ENCODE assay signal across 15 mouse cellular contexts in the genomic region with DNA sequence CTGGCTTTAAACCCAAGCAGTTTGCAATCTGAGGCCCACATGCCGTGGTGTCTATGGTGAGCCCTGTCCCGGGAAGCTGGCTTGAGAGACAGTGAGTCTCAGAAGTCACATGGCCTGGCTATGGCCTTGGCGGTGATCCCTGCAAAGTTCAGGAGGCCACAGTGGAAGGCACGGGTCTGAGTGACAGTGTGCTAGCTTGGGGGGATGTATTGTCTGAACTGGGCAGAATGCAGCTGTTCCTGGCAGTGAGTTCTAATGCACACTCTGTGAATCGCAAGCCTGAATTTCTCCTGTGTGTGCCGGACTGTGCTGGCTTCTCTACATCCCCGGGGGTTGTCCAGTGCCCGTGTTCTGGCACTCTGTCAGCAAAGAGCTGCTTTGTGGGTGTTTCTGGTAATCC.
DNase-seq lines count a peak whose midpoint lies in the region; ATAC-seq and TF ChIP-seq lines count a peak whose summit lies in the region.
"Had no signal": no experiment of that assay in that cellular context is flagged by ENCODE, and none has a peak within 500 bp of the region (broad histone marks: within the 10 kb centered on the region; RNA-seq: fewer than 3 reads in every experiment).

No protein-coding gene starts in this region.

- H3K27me3 ChIP-seq in heart, embryonic 10.5 days (ENCODE audit: insufficient read depth, poor library complexity, severe bottlenecking) = no peaks in the 10 kb centered on the region
- no peaks in the 10 kb centered on the region for H3K27me3 ChIP-seq in lung, embryonic 15.5 days
- H3K27me3 ChIP-seq in hindbrain, embryonic 14.5 days (ENCODE audit: control insufficient read depth, insufficient read depth, low read length) = no peaks in the 10 kb centered on the region
- H3K27me3 ChIP-seq in lung, postnatal 0 days (replicated peaks; ENCODE audit: insufficient read depth, low read length) = no peaks in the 10 kb centered on the region
- H3K27me3 ChIP-seq in stomach, postnatal 0 days (ENCODE audit: control insufficient read depth, insufficient read depth, low read length) = no peaks in the 10 kb centered on the region
- H3K27me3 ChIP-seq: forebrain, embryonic 15.5 days; liver, embryonic 13.5 days had no signal

- ATAC-seq in lung, embryonic 15.5 days (ENCODE audit: borderline replicate concordance, extremely low read depth, low FRiP score, low TSS enrichment) = peak; percentile 94
- peak; percentile 37; the same call in 1 of the 2 replicates for ATAC-seq in hindbrain, embryonic 14.5 days (ENCODE audit: low FRiP score)
- ATAC-seq in lung, postnatal 0 days = peak; percentile 94
- no peak for ATAC-seq in stomach, postnatal 0 days (ENCODE audit: low FRiP score, low TSS enrichment)
- ATAC-seq: CD4-positive, CD25-positive, alpha-beta regulatory T cell, adult 4 months; forebrain, embryonic 15.5 days; inflammation-experienced regulatory T-cells, adult 6 months had no signal

- no peak overlapping the region for H3K27ac ChIP-seq in heart, embryonic 10.5 days
- H3K27ac ChIP-seq in lung, embryonic 15.5 days = no peak overlapping the region; the same call in 1 of the 2 replicates
- 0 out of 2 replicates have a peak overlapping the region, but pooled peaks have one; percentile 15 for H3K27ac ChIP-seq in hindbrain, embryonic 14.5 days
- 0 out of 2 replicates have a peak overlapping the region, but pooled peaks have one; percentile 21 for H3K27ac ChIP-seq in lung, postnatal 0 days (ENCODE audit: low read length)
- H3K27ac ChIP-seq in stomach, postnatal 0 days (replicated peaks) = no peak overlapping the region
- H3K27ac ChIP-seq: forebrain, embryonic 15.5 days; heart, adult 2 months; liver, embryonic 13.5 days had no signal

- WGBS in heart, embryonic 10.5 days = 78% methylated on average over 8 of the region's 8 CpGs
- WGBS in lung, embryonic 15.5 days = 32% methylated on average over 8 of the region's 8 CpGs
- WGBS in hindbrain, embryonic 14.5 days = 42% methylated on average over 8 of the region's 8 CpGs
- WGBS in lung, postnatal 0 days = 48% methylated on average over 8 of the region's 8 CpGs
- 52% methylated on average over 8 of the region's 8 CpGs for WGBS in stomach, postnatal 0 days

- no peaks in the 10 kb centered on the region for H3K9me3 ChIP-seq in heart, embryonic 10.5 days
- H3K9me3 ChIP-seq in lung, embryonic 15.5 days = no peaks in the 10 kb centered on the region
- no peaks in the 10 kb centered on the region for H3K9me3 ChIP-seq in hindbrain, embryonic 14.5 days (ENCODE audit: control insufficient read depth, low read length)
- no peaks in the 10 kb centered on the region for H3K9me3 ChIP-seq in lung, postnatal 0 days (ENCODE audit: low read length)
- no peaks in the 10 kb centered on the region for H3K9me3 ChIP-seq in stomach, postnatal 0 days (ENCODE audit: control insufficient read depth, low read length)
- H3K9me3 ChIP-seq: forebrain, embryonic 15.5 days; liver, embryonic 13.5 days had no signal

- no peaks in the 10 kb centered on the region for H3K36me3 ChIP-seq in heart, embryonic 10.5 days
- H3K36me3 ChIP-seq in lung, embryonic 15.5 days = no peaks in the 10 kb centered on the region
- H3K36me3 ChIP-seq in hindbrain, embryonic 14.5 days (replicated peaks; ENCODE audit: control insufficient read depth, insufficient read depth) = no peaks in the 10 kb centered on the region
- H3K36me3 ChIP-seq in lung, postnatal 0 days (ENCODE audit: insufficient read depth, low read length) = no peaks in the 10 kb centered on the region
- no peaks in the 10 kb centered on the region for H3K36me3 ChIP-seq in stomach, postnatal 0 days (ENCODE audit: control insufficient read depth, insufficient read depth, low read length)
- H3K36me3 ChIP-seq: forebrain, embryonic 15.5 days; liver, embryonic 13.5 days had no signal

- DNase-seq in heart, adult 11 months = peak; percentile 83
- no peak for DNase-seq in heart, embryonic 10.5 days (ENCODE audit: low spot score)
- no peak for DNase-seq in lung, postnatal 25 days (ENCODE audit: low spot score)
- no peak for DNase-seq in hindbrain, embryonic 14.5 days (ENCODE audit: low spot score)
- DNase-seq in lung, postnatal 0 days (ENCODE audit: low spot score) = peak; percentile 83
- no peak for DNase-seq in stomach, postnatal 0 days (ENCODE audit: low spot score)
- DNase-seq in spleen, adult 12 weeks (ENCODE audit: low spot score) = no peak
- DNase-seq: heart, adult 2 months; kidney, postnatal 36 days; liver, embryonic 13.5 days; thymus, postnatal 14 days had no signal

- no peak overlapping the region for H3K4me3 ChIP-seq in heart, embryonic 10.5 days
- H3K4me3 ChIP-seq in lung, embryonic 15.5 days = no peak overlapping the region
- no peak overlapping the region for H3K4me3 ChIP-seq in hindbrain, embryonic 14.5 days (replicated peaks; ENCODE audit: low read length)
- no peak overlapping the region for H3K4me3 ChIP-seq in lung, postnatal 0 days (ENCODE audit: low read depth, low read length)
- no peak overlapping the region for H3K4me3 ChIP-seq in stomach, postnatal 0 days (ENCODE audit: low read depth, low read length)
- H3K4me3 ChIP-seq: forebrain, embryonic 15.5 days; heart, adult 2 months; liver, embryonic 13.5 days had no signal

- TF ChIP-seq EP300 in lung, postnatal 0 days (IDR thresholded peaks at IDR 0.05) = no peak
- TF ChIP-seq EP300 in stomach, postnatal 0 days (optimal IDR thresholded peaks at IDR 0.05) = no peak

- TF ChIP-seq CTCF in lung, postnatal 0 days (IDR thresholded peaks at IDR 0.05) = no peak
- no peak for TF ChIP-seq CTCF in stomach, postnatal 0 days (IDR thresholded peaks at IDR 0.05; ENCODE audit: low read depth)

- H3K9ac ChIP-seq in lung, embryonic 15.5 days = no peak overlapping the region
- H3K9ac ChIP-seq in hindbrain, embryonic 14.5 days = no peak overlapping the region
- H3K9ac ChIP-seq in lung, postnatal 0 days (replicated peaks; ENCODE audit: low read depth) = no peak overlapping the region
- H3K9ac ChIP-seq in stomach, postnatal 0 days (ENCODE audit: low read length) = no peak overlapping the region
- H3K9ac ChIP-seq: forebrain, embryonic 15.5 days; liver, embryonic 13.5 days had no signal

- H3K4me1 ChIP-seq in heart, embryonic 10.5 days = no peaks in the 10 kb centered on the region
- peaks cover 10% of the 10 kb centered on the region; the same call in 1 of the 2 replicates for H3K4me1 ChIP-seq in lung, embryonic 15.5 days
- 0 out of 2 replicates have a peak, but pooled peaks cover 7% of the 10 kb centered on the region for H3K4me1 ChIP-seq in hindbrain, embryonic 14.5 days (replicated peaks; ENCODE audit: control insufficient read depth, insufficient read depth, low read length)
- H3K4me1 ChIP-seq in lung, postnatal 0 days (ENCODE audit: insufficient read depth, low read depth, low read length) = no peaks in the 10 kb centered on the region
- H3K4me1 ChIP-seq in stomach, postnatal 0 days (replicated peaks; ENCODE audit: control insufficient read depth, insufficient read depth) = no peaks in the 10 kb centered on the region
- H3K4me1 ChIP-seq: forebrain, embryonic 15.5 days; liver, embryonic 13.5 days had no signal

- no peak overlapping the region for H3K4me2 ChIP-seq in lung, embryonic 15.5 days
- H3K4me2 ChIP-seq in hindbrain, embryonic 14.5 days (replicated peaks) = no peak overlapping the region
- no peak overlapping the region for H3K4me2 ChIP-seq in lung, postnatal 0 days (replicated peaks; ENCODE audit: low read depth, low read length)
- H3K4me2 ChIP-seq in stomach, postnatal 0 days (replicated peaks; ENCODE audit: low read depth) = no peak overlapping the region
- H3K4me2 ChIP-seq: forebrain, embryonic 15.5 days; liver, embryonic 13.5 days had no signal

Comparison
In these comparisons a context has a peak if more than half of its experiments do, and no peak if none do; other contexts are left out.
1. DNase-seq: peak in heart, adult 11 months (single experiment) and lung, postnatal 0 days (single experiment); none in heart, embryonic 10.5 days (single experiment), lung, postnatal 25 days (single experiment), hindbrain, embryonic 14.5 days (single experiment), stomach, postnatal 0 days (single experiment) and spleen, adult 12 weeks (single experiment).
2. H3K27ac ChIP-seq: peak in hindbrain, embryonic 14.5 days (single experiment) and lung, postnatal 0 days (single experiment); none in heart, embryonic 10.5 days (single experiment), lung, embryonic 15.5 days (single experiment) and stomach, postnatal 0 days (single experiment).